Mouse (Mus musculus) spleen, adult 2 months (tissue): Measurements from ENCODE around the gene Cfap126.

Source experiments
- CTCF ChIP-seq: fragments of 200-500 bp; IDR thresholded peaks from 2 replicates; pipeline ENCODE4 v1.5.1; 2011; ENCODE audit warnings: mild to moderate bottlenecking, inconsistent platforms; ENCODE audit not compliant: insufficient read depth, insufficient read length, insufficient replicate concordance; ENCODE audit errors: extremely low read depth
- POLR2A ChIP-seq: fragments of 200-500 bp; IDR thresholded peaks from 2 replicates; pipeline ENCODE4 v1.6.1; 2011; ENCODE audit warnings: low read depth, low read length, inconsistent platforms

GRCm38 (mm10) chr1:171129251-171129650, 15.5 kb downstream of the Cfap126 start:
- TF ChIP-seq POLR2A: no peak
- no peak for TF ChIP-seq CTCF
